Mouse (Mus musculus) embryonic facial prominence, embryonic 14.5 days (tissue): ENCODE measurements around the gene Plekha6. TPM values are rescaled to one million over a fixed set of nuclear protein-coding genes. Genes with fewer than 3 reads are reported as not detected.

ENCODE experiments used
- ATAC-seq: fragments of 200-750 bp; cut with Nextera tagmentation; 2 replicates; pipeline ENCODE4 v1.8.0; 2017; ENCODE audit warnings: low read depth, moderate number of reproducible peaks, moderate TSS enrichment
- DNase-seq: peaks from one replicate; pipeline ENCODE4 v3.0.0-alpha.2; 2015; ENCODE audit warnings: low spot score
- H3K27ac ChIP-seq: fragments of 300-500 bp; sonication (generic); replicated peaks from 2 replicates; pipeline ENCODE4 v1.5.1; 2014; ENCODE audit warnings: low read depth, mild to moderate bottlenecking, low read length, moderate library complexity
- H3K27me3 ChIP-seq: fragments of 300-500 bp; sonication (generic); replicated peaks from 2 replicates; pipeline ENCODE4 v1.6.1; 2014; ENCODE audit warnings: low read length; ENCODE audit not compliant: control insufficient read depth, insufficient read depth
- H3K36me3 ChIP-seq: fragments of 300-500 bp; sonication (generic); 2 replicates; pipeline ENCODE4 v1.6.1; 2014; ENCODE audit warnings: low read length, mixed read lengths; ENCODE audit not compliant: control insufficient read depth, insufficient read depth
- H3K4me1 ChIP-seq: fragments of 300-500 bp; sonication (generic); 2 replicates; pipeline ENCODE4 v1.6.1; 2014; ENCODE audit warnings: antibody characterized with exemption, low read length; ENCODE audit not compliant: control insufficient read depth, insufficient read depth
- H3K4me2 ChIP-seq: fragments of 300-500 bp; sonication (generic); 2 replicates; pipeline ENCODE4 v1.6.1; 2014; ENCODE audit warnings: low read depth, mild to moderate bottlenecking, low read length, moderate library complexity, mixed read lengths
- H3K4me3 ChIP-seq: fragments of 300-500 bp; sonication (generic); 2 replicates; pipeline ENCODE4 v1.5.1; 2014; ENCODE audit warnings: low read depth, mild to moderate bottlenecking, low read length
- H3K9ac ChIP-seq: fragments of 300-500 bp; sonication (generic); 2 replicates; pipeline ENCODE4 v1.6.1; 2014; ENCODE audit warnings: low read depth, mild to moderate bottlenecking, low read length, moderate library complexity, mixed read lengths
- H3K9me3 ChIP-seq: fragments of 300-500 bp; sonication (generic); 2 replicates; pipeline ENCODE4 v1.6.1; 2016; ENCODE audit warnings: low read length; ENCODE audit not compliant: control insufficient read depth
- WGBS: fragments of 180-500 bp; shearing (Covaris S2); extraction: QIAGEN DNeasy Blood & Tissue Kit; methylation state at CpG from one replicate; pipeline ENCODE4 v1.1.7; 2014; 5-methylcytosine and 5-hydroxymethylcytosine counted together
- polyA plus RNA-seq: library from polyadenylated mRNA; unstranded; fragments of >200 nt; fragmentation: Nextera tagmentation; extraction: Ambion mirVana; gene quantifications from 2 replicates; pipeline ENCODE4 v1.2.1, GENCODE M21; 2014

Gene Plekha6
- polyA plus RNA-seq, 1 experiment from 2014 or later = 6.3 TPM

GRCm38 (mm10) chr1:133168318-133169060 lies 4.5 kb downstream of the Plekha6 start:
- H3K4me2 ChIP-seq = no peak overlapping the region; the same call in 1 of the 2 replicates
- H3K4me1 ChIP-seq = no peaks in the 10 kb centered on the region; the same call in 1 of the 2 replicates
- H3K27ac ChIP-seq = no peak overlapping the region
- no peaks in the 10 kb centered on the region for H3K9me3 ChIP-seq
- whole genome bisulfite sequencing = 38% methylated on average over 15 of the region's 19 CpGs
- peaks cover 18% of the 10 kb centered on the region for H3K27me3 ChIP-seq
- no peak overlapping the region for H3K4me3 ChIP-seq
- no peaks in the 10 kb centered on the region for H3K36me3 ChIP-seq
- DNase-seq = no peak
- no peak overlapping the region for H3K9ac ChIP-seq
- ATAC-seq = no peak

- no peaks in the 10 kb centered on the region for H3K9me3 ChIP-seq
- H3K9ac ChIP-seq = no peak overlapping the region
- WGBS = 62% methylated on average over 8 of the region's 8 CpGs
- no peak for DNase-seq
- no peak overlapping the region for H3K4me3 ChIP-seq
- H3K4me2 ChIP-seq = no peak overlapping the region
- H3K27me3 ChIP-seq = peaks cover 1% of the 10 kb centered on the region; the same call in 1 of the 2 replicates
- ATAC-seq = no peak
- no peaks in the 10 kb centered on the region for H3K36me3 ChIP-seq
- no peak overlapping the region for H3K27ac ChIP-seq
- H3K4me1 ChIP-seq = no peaks in the 10 kb centered on the region; the same call in 1 of the 2 replicates
These were observed 6.2 kb downstream of the Plekha6 start for GRCm38 (mm10) chr1:133170196-133170595.

GRCm38 (mm10) chr1:133171357-133171756 lies 7.3 kb downstream of the Plekha6 start:
- WGBS = 80% methylated on average over 9 of the region's 9 CpGs
- Histone ChIP-seq H3K4me3 (no peak overlapping the region), H3K36me3 (no peaks in the 10 kb centered on the region), H3K27me3 (no peaks in the 10 kb centered on the region; the same call in 1 of the 2 replicates), H3K4me2 (no peak overlapping the region), H3K4me1 (no peaks in the 10 kb centered on the region; the same call in 1 of the 2 replicates), H3K9ac (no peak overlapping the region), H3K27ac (no peak overlapping the region), H3K9me3 (no peaks in the 10 kb centered on the region)
- DNase-seq (no peak), ATAC-seq (no peak)

GRCm38 (mm10) chr1:133175150-133175549 lies 11.1 kb downstream of the Plekha6 start:
- WGBS = 62% methylated on average over 6 of the region's 6 CpGs
- Histone ChIP-seq H3K9me3 (no peaks in the 10 kb centered on the region), H3K4me3 (no peak overlapping the region), H3K27ac (no peak overlapping the region), H3K4me1 (no peaks in the 10 kb centered on the region; the same call in 1 of the 2 replicates), H3K27me3 (no peaks in the 10 kb centered on the region), H3K4me2 (no peak overlapping the region), H3K36me3 (no peaks in the 10 kb centered on the region), H3K9ac (no peak overlapping the region)
- no peak for ATAC-seq
- DNase-seq = no peak

GRCm38 (mm10) chr1:133177480-133178172 lies 13.6 kb downstream of the Plekha6 start:
- DNase-seq = peak; percentile 65
- Histone ChIP-seq H3K27me3 (peaks cover 13% of the 10 kb centered on the region), H3K4me2 (no peak overlapping the region), H3K4me3 (no peak overlapping the region), H3K4me1 (peaks cover 11% of the 10 kb centered on the region), H3K27ac (no peak overlapping the region), H3K9me3 (no peaks in the 10 kb centered on the region), H3K9ac (no peak overlapping the region), H3K36me3 (no peaks in the 10 kb centered on the region)
- WGBS = 50% methylated on average over 8 of the region's 8 CpGs
- ATAC-seq = no peak

- 66% methylated on average over 11 of the region's 11 CpGs for WGBS
- Histone ChIP-seq H3K9me3 (no peaks in the 10 kb centered on the region), H3K4me3 (no peak overlapping the region), H3K27ac (no peak overlapping the region), H3K27me3 (peaks cover 24% of the 10 kb centered on the region), H3K36me3 (no peaks in the 10 kb centered on the region), H3K4me2 (no peak overlapping the region), H3K9ac (0 out of 2 replicates have a peak overlapping the region, but pooled peaks have one; percentile 25), H3K4me1 (peaks cover 15% of the 10 kb centered on the region)
- ATAC-seq = no peak
- no peak for DNase-seq
These were observed 14.9 kb downstream of the Plekha6 start for GRCm38 (mm10) chr1:133178732-133179440.

GRCm38 (mm10) chr1:133181072-133182015 lies 17.3 kb downstream of the Plekha6 start:
- H3K9me3 ChIP-seq = no peaks in the 10 kb centered on the region
- H3K36me3 ChIP-seq = no peaks in the 10 kb centered on the region
- peak overlapping the region; percentile 57 for H3K9ac ChIP-seq
- peak overlapping the region; percentile 42 for H3K4me3 ChIP-seq
- H3K27me3 ChIP-seq = peaks cover 24% of the 10 kb centered on the region
- peak overlapping the region; percentile 63 for H3K27ac ChIP-seq
- WGBS = under 1% methylated on average over 22 of the region's 31 CpGs
- H3K4me1 ChIP-seq = peaks cover 15% of the 10 kb centered on the region
- ATAC-seq (peak; percentile 82), DNase-seq (peak; percentile 91)
- H3K4me2 ChIP-seq = peak overlapping the region; percentile 86
